Mouse (Mus musculus): ENCODE results near the gene Serpine1.

DNA sequence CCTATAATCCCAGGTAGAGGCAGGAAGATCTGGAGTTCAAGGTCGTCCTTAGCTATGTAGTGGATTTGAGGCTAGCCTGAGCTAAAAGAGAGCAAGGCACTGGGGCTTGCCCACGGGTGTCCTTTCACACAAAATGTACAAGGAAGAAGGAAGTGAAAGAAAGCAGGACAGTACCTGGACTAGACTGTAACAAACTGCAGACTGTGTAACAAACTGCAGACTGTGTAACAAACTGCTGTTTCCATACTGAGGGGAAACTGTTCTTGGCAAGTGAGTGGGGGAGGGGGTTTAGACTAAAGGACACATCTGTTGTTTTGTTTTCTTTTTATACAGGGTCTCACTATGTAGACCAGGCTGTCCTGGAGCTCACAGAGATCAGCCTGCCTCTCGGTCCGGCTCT is 49.2 kb upstream of the Serpine1 start:
- TF ChIP-seq GATA1 (IDR thresholded peaks at IDR 0.05; ENCODE audit: low read length) (no peak), TAL1 (IDR thresholded peaks at IDR 0.05; ENCODE audit: low read length) (no peak)

Data from erythroblast, embryonic 14.5 days (primary cell).